Mouse (Mus musculus): ENCODE measurements at regions not wholly inside any gene's neighbourhood (a gene's known extent, or its start where the extent isn't known, plus 50 kb on each side); places are given as distances from the start of the nearest gene placed in this dataset.

DNA sequence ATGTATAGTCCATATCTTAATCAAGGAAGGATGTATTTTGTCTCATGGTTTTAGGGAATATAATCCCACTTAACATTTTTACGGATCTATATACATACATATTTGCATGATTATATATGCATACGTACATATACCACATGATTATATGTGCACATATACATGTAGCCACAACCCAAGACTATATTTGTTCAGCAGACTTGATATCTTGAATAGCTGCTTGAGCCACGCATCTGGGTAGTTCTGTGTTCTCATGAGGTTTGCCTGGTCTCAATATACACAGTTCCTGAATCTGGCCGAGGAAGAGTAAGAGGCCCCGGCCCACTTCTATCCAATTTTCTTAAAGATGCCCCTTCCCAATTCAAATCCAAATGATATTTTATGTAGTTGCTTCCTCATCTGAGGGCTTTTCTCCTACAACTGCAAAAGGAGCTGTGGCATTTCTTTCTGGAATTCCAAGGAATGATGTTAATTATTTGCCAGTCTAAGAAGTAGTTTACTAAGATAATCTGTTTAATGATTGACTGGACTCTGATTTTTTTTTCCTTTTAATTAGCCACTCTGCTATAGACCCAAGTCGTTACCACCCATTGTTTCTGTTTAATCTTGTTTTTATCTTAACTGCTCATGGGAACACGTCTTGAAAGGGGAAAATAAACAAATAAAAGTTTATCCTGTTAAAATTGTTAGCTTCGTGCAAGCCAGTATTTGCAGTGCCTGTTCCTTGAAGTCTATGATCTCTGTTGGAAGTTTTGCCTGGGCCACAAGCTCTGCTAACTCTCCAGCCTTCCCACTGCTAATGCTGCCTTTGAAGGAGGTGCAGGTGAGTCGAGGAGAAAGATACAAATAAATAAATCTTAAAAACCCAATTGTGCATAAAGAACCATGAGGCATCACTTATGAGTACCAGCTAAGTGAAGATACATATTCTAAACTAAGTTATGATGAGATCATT is 112.9 kb upstream of the Kitl start:
- no peak for DNase-seq (ENCODE audit: low read depth)

DNA sequence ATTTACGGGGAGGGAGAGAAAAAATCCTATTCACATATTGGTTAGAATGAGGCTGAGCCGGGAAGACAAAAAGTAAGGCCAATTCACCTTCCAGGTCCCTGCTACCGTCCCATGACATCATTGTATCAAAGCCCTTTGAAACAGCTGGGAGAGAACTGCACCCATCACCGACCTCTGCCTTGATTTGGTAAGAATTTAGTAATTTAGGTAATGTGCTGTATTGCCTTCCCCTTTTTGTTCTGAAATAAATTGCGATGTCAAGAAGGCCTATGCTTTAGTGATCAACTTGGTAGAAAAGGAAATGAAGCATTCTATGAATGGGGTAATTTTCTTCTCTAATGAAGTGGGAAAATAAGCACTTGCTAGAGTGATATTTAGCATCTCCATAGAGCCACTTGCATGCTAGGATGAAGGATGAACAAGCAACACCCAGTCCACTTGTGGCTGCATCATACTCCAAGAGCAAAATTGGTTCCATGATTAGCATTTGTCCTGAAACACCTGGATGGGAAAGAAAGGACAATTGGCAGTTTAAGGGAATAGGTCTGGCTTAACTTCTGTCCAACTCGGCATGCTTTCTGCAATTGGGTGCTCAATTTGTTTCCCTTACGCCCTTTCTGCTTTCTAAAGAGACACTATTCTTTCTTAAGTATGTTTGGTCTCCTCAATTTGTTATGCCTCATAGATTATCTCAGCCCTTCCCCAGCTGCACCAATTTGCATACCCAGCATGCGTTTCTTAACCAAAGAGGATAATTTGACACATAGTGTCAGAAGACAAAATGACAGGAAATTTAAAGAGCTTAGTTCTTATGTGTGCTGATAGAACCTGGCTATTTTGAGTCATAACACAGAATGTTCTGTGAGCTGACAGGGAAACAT is 114.2 kb upstream of the Kitl start:
- no peak for DNase-seq (ENCODE audit: low read depth)

DNA sequence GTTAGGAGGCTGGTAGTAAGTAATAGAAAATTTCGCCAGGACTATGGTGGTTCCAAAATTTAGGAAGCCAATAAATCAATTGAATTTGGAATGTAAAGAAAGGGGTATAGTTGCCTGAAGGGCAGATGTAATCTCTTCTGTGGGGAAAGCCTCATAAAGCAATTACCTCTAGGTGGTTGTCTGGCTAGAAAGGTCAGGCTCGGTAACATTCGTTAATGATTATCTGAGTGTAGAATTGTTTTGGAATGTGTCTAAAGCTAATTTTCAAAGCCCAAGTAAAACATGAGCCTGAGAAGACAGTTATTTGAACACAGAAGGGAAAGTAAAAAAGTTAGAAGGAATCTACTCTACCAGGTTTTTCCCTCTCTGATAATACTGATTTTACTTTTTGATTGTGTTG is 121.4 kb upstream of the Kitl start:
- no peak for DNase-seq (ENCODE audit: low read depth)

DNA sequence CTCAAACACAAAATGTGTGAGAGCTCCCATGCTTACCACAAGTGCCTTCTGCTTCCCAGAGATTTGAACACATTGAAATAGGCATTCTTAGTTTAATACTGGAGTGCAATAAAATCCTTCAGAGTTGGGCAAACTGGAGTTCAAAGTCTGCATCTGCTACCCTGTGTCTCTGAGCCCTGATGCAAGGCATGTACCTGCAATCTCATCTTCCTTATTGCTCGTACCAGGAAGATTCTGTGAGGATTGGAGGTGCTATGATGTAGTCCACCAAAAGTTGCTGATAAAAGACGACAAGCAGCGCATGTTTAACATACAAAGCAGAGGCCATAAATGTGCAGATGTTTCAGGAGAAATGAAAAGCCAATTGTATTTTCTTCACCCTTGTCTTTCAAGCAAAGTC is 123.5 kb upstream of the Kitl start:
- no peak for DNase-seq (ENCODE audit: low read depth)

- DNase-seq (ENCODE audit: low read depth), result no peak
Observed at GRCm38 (mm10) chr10:99881901-99882300, 122.4 kb upstream of the Csl start.

- DNase-seq (ENCODE audit: low read depth), result no peak
Observed at GRCm38 (mm10) chr10:99879362-99879761, 119.9 kb upstream of the Csl start.

DNA sequence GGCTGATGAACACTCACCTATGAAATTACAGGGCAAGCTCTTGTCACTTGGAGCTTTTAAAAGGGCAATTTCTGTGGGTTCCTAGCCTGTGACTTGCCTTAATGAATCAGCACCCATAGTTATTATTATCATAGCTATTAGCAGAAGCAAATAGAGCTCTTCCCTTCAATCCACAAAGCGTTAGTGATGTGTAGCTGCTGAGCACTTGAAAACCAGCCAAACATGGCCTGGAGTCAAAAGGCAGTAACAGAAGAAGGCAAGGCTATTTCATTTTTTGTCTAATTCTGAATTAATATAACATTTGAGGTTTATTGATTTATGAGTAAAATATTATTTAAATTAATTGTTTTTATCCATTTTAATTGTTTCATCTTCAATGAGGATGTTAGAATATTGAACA is 105.3 kb upstream of the Csl start:
- no peak for DNase-seq (ENCODE audit: low read depth)

DNA sequence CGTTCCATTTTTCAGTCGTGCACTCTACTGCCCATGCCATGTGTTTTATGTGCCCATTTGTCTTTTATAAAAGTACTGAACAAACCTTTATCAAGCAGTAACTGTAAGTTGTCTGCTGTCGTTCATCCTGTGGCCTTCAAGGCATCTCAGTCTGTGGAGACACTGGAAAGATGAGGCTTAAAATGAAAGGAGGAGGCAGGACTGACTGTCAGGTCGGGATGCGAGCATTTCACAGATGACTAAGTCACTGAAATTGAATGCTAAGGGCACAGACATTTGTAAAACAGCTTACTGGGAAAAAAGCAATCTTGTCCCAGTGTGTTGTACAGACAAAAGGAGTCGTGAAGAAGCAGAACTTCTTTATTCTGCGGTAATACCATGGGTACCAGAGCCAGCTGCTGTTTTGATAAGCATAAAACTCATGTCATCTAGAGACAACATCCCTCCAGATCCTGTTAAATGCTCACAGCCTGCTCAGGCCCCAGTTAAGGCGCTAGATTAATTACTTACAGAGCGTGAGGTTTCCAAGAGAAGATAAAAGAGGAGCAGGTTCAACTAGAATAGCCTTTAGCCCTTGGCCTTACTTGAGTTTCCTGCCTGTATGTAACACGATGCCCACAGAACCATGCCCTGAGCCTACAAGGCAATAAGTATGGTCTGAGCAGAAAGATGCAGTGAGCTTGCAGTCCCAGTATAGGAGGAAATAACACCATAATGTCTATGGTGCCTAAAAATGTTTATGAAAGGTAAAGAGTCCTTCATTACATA is 101.0 kb upstream of the Csl start:
- DNase-seq (ENCODE audit: low read depth), result no peak

DNA sequence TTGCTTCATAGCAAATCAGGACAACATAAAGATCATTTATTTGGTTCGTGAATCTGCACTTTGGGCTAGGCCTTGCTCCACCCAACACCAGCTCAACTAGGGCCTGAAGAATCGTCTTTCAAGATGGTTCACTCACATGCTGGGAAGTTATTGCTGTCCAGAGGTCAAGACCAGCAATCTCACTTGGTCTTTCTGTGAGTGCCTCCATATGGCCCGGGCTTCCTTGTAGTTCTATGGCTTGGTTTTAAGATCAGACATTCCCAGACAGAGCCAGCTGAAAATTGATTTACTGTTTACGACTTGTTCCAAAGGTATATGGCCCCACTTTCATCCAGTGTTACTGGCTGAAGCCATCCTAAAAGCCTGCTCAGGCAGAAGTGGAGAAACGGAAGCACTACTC is 84.7 kb upstream of the Csl start:
- DNase-seq (ENCODE audit: low read depth), result no peak

GRCm38 (mm10) chr10:99841167-99841843 is 81.8 kb upstream of the Csl start:
- DNase-seq (ENCODE audit: low read depth), result no peak

DNA sequence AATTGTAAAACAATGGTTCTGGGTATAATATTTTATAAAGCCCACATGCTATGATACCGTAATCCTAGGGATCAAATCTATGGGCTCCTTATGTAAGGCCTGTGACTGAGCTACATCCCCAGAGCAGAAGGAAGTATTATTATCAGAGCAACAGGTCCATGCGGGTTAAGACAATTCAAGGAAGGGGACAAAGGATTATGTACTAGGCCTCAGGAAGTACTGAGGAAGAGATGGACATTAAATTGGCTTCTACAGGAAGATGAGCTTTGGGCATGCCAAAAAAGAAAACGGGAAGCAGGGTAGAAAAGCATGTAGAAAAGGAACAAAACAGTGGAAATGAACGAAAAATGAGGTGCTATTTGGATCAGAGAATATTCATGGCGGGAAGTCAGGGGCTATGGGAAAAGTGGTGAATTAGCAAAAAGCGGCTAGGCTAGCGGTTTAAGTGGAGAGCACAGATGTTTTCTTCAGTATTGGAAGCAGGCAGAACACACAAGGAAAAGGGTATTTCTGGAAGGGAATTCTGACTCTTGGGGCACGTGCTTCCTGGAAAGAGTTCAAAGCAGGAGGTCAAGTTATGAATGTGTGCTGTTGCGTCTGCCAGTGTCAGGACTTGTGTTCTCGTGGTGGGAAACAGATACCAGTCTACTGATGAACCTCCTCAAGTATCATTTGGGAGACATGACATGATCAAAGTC is 80.9 kb upstream of the Csl start:
- DNase-seq (ENCODE audit: low read depth), result no peak

GRCm38 (mm10) chr10:99836835-99837412 is 77.5 kb upstream of the Csl start:
- DNase-seq (ENCODE audit: low read depth), result no peak

DNA sequence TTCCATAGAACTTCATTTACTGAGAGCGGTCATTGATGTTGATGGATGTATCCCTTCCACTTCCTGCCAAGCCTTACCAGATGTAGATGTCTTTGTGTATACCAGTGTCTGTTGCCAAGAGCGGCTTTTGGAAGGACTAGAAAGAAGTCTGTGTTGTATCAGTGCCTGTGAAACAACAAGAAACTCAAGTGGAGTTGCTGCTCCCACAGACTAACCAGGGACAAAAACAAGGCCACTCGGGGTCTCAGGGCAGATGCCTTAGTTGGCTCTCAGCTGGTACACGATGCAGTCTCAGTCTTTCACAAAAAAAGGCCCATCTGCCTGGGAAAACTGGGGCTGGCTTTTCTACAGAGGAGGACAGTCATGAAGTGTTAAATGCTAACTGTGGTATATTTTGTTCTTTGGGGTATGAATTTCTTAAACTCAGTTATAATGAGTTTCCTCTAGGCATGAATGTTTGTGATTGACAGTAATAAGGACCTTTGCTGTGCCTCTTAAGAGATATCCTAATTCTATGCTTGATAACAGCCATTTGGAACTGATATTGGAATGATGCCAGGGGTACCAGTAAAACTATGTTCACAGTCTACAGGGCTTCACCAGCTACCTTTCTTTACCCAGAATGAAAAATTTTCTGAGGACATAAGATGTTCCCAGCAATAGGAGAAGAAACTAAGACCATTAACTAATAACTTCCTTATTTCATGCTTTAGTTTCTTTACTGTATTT is 75.6 kb upstream of the Csl start:
- peak; percentile 20 for DNase-seq (ENCODE audit: low read depth)

DNA sequence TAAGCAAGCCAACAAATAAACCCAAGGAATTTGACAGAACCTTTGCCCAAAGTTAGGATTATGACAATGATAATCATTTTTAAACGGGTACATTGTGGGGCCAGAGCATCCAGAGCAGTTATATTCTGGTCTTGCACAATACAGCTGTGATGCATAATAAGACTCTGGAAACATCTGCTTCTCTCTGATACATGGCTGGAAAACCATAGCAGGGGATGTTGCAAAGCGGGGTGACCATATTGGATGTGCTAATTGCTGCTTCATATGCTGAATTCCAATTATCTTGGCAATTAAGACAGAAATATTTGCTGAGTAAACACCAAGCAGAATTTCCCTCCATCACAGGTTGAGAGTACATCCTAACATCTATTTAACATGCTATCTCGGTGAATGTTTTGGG is 70.5 kb upstream of the Csl start:
- peak; percentile 32 for DNase-seq (ENCODE audit: low read depth)

DNA sequence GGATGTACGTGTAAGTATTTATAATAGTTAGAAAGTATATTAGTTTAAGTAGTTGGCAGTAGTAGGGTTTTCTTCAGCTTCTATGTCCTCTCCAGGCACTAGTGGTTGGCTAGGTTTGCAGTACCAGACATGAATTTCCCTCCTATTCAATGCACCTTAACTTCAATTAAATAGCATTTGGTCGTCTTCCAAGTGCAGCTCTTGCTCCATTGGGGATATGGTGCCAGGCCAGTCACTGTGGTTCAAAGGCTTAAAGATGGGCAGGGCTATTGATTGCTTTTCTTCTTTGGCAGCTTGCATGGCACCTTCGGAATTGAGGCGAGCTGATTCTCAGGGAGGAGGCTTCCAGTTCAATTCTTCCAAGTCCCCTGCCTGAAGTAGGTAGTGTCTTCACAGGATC is 68.0 kb upstream of the Csl start:
- DNase-seq (ENCODE audit: low read depth), result no peak

- DNase-seq (ENCODE audit: low read depth), result no peak
Observed at GRCm38 (mm10) chr10:99825881-99826280, 66.4 kb upstream of the Csl start.

- no peak for DNase-seq (ENCODE audit: low read depth)
Observed at GRCm38 (mm10) chr10:99812069-99812650, 52.7 kb upstream of the Csl start.

- DNase-seq (ENCODE audit: low read depth), result no peak
Observed at GRCm38 (mm10) chr10:99811430-99811829, 52.0 kb upstream of the Csl start.

Data from NIH3T3 (cell line).